Comparison of ENCODE assay signal across 22 mouse cellular contexts in the genomic region with DNA sequence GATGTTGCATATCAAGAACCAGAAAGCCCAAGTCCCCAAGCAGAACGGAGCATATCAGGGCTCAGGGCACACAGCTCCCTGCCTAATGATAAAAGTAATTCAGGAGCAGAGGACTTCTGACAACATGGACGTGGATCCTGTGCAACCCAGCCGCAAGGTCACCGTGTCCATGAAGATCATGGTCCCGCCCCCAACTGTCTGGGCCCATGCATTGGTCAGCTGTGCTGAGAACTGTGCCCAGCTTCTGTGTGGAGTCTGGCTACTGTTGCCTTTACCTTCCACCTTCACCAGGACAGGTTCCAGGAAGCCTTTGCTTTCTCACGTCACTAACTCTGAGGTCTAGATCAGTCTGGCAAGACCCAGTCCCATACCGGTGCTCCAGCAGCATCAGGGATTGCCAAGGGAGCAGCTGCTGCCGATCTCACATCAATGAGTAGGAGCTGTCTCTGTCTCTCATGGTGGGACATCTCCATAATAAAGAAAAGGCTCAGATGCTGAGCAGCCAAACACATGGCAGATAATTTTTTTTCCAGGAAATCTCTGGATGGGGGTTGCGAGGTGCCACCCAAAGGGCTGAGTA. TPM values are rescaled to one million over a fixed set of nuclear protein-coding genes. Genes with fewer than 3 reads are reported as not detected.
A peak's percentile ranks its signal among the peaks of the same experiment; 100 is the strongest.
DNase-seq lines count a peak whose midpoint lies in the region; ATAC-seq lines count a peak whose summit lies in the region.
"Had no signal": no experiment of that assay in that cellular context is flagged by ENCODE, and none has a peak within 500 bp of the region (broad histone marks: within the 10 kb centered on the region; RNA-seq: fewer than 3 reads in every experiment).

No protein-coding gene starts in this region.

- no peak overlapping the region for H3K27ac ChIP-seq in heart, embryonic 13.5 days (replicated peaks)
- H3K27ac ChIP-seq in midbrain, embryonic 10.5 days (replicated peaks) = peak overlapping the region; percentile 73
- H3K27ac ChIP-seq in midbrain, embryonic 14.5 days (replicated peaks; ENCODE audit: low read depth, low read length) = no peak overlapping the region
- H3K27ac ChIP-seq in intestine, embryonic 16.5 days (ENCODE audit: low read length) = peak overlapping the region; percentile 75
- H3K27ac ChIP-seq in stomach, embryonic 16.5 days (ENCODE audit: low read length) = peak overlapping the region; percentile 89
- H3K27ac ChIP-seq: forebrain, embryonic 12.5 days; hindbrain, embryonic 15.5 days; limb, embryonic 12.5 days; macrophage; midbrain, embryonic 13.5 days had no signal

- no peak for DNase-seq in heart, adult 11 months
- DNase-seq in midbrain, embryonic 10.5 days (ENCODE audit: low spot score) = no peak
- no peak for DNase-seq in midbrain, embryonic 14.5 days
- no peak for DNase-seq in spleen, adult 18-20 months
- DNase-seq: cerebellum, adult 11 months; cerebellum, postnatal 14 days; embryo, embryonic 11 days; kidney, adult 8-10 months; lung, adult 2 months; right cerebral cortex, postnatal 4 days; thymus, postnatal 4 days had no signal

- no peaks in the 10 kb centered on the region for H3K9me3 ChIP-seq in heart, embryonic 13.5 days
- no peaks in the 10 kb centered on the region for H3K9me3 ChIP-seq in midbrain, embryonic 10.5 days (replicated peaks)
- no peaks in the 10 kb centered on the region for H3K9me3 ChIP-seq in midbrain, embryonic 14.5 days (ENCODE audit: control insufficient read depth, low read length)
- H3K9me3 ChIP-seq in intestine, embryonic 16.5 days (ENCODE audit: control insufficient read depth, low read length) = no peaks in the 10 kb centered on the region
- no peaks in the 10 kb centered on the region for H3K9me3 ChIP-seq in stomach, embryonic 16.5 days (replicated peaks; ENCODE audit: control insufficient read depth, low read length)
- H3K9me3 ChIP-seq: forebrain, embryonic 12.5 days; G1E; hindbrain, embryonic 15.5 days; limb, embryonic 12.5 days; midbrain, embryonic 13.5 days had no signal

- no peak for ATAC-seq in heart, embryonic 13.5 days (ENCODE audit: extremely low read depth, insufficient number of reproducible peaks, low FRiP score, low TSS enrichment)
- no peak for ATAC-seq in midbrain, embryonic 14.5 days (ENCODE audit: low FRiP score, low TSS enrichment)
- ATAC-seq in intestine, embryonic 16.5 days = peak; percentile 4; the same call in 1 of the 2 replicates
- no peak for ATAC-seq in stomach, embryonic 16.5 days (ENCODE audit: insufficient read depth, low FRiP score)
- no peak for ATAC-seq in monocyte, adult 5-6 weeks (replicated peaks; ENCODE audit: insufficient number of reproducible peaks, low FRiP score, low TSS enrichment, poor library complexity, severe bottlenecking)
- ATAC-seq: midbrain, embryonic 13.5 days had no signal

- peaks cover 27% of the 10 kb centered on the region for H3K4me1 ChIP-seq in heart, embryonic 13.5 days
- peaks cover 52% of the 10 kb centered on the region for H3K4me1 ChIP-seq in midbrain, embryonic 10.5 days
- H3K4me1 ChIP-seq in midbrain, embryonic 14.5 days (ENCODE audit: control insufficient read depth, insufficient read depth, low read length) = peaks cover 11% of the 10 kb centered on the region
- peaks cover 28% of the 10 kb centered on the region for H3K4me1 ChIP-seq in intestine, embryonic 16.5 days (ENCODE audit: control insufficient read depth, insufficient read depth, low read length)
- H3K4me1 ChIP-seq in stomach, embryonic 16.5 days (ENCODE audit: control insufficient read depth, insufficient read depth, low read length) = peaks cover 21% of the 10 kb centered on the region

- no peaks in the 10 kb centered on the region for H3K36me3 ChIP-seq in heart, embryonic 13.5 days
- H3K36me3 ChIP-seq in midbrain, embryonic 10.5 days = no peaks in the 10 kb centered on the region
- no peaks in the 10 kb centered on the region for H3K36me3 ChIP-seq in midbrain, embryonic 14.5 days (ENCODE audit: control insufficient read depth, insufficient read depth, low read length)
- no peaks in the 10 kb centered on the region for H3K36me3 ChIP-seq in intestine, embryonic 16.5 days (ENCODE audit: control insufficient read depth, insufficient read depth, low read length)
- no peaks in the 10 kb centered on the region for H3K36me3 ChIP-seq in stomach, embryonic 16.5 days (ENCODE audit: control insufficient read depth, insufficient read depth, low read length)
- H3K36me3 ChIP-seq: forebrain, embryonic 12.5 days; G1E; hindbrain, embryonic 15.5 days; limb, embryonic 12.5 days; midbrain, embryonic 13.5 days had no signal

- H3K27me3 ChIP-seq in heart, embryonic 13.5 days (replicated peaks) = peaks cover 6% of the 10 kb centered on the region
- no peaks in the 10 kb centered on the region for H3K27me3 ChIP-seq in midbrain, embryonic 10.5 days (ENCODE audit: low read depth, poor library complexity, severe bottlenecking)
- H3K27me3 ChIP-seq in midbrain, embryonic 14.5 days (ENCODE audit: control insufficient read depth, insufficient read depth, low read length) = no peaks in the 10 kb centered on the region
- no peaks in the 10 kb centered on the region for H3K27me3 ChIP-seq in intestine, embryonic 16.5 days (replicated peaks; ENCODE audit: control insufficient read depth, insufficient read depth, low read length)
- H3K27me3 ChIP-seq in stomach, embryonic 16.5 days (ENCODE audit: control insufficient read depth, insufficient read depth, low read length) = no peaks in the 10 kb centered on the region
- H3K27me3 ChIP-seq: forebrain, embryonic 12.5 days; hindbrain, embryonic 15.5 days; midbrain, embryonic 13.5 days had no signal

- no peak overlapping the region for H3K9ac ChIP-seq in heart, embryonic 13.5 days
- H3K9ac ChIP-seq in midbrain, embryonic 14.5 days (replicated peaks; ENCODE audit: low read length) = no peak overlapping the region
- 0 out of 2 replicates have a peak overlapping the region, but pooled peaks have one; percentile 9 for H3K9ac ChIP-seq in intestine, embryonic 16.5 days (ENCODE audit: low read depth, low read length)
- H3K9ac ChIP-seq in stomach, embryonic 16.5 days (ENCODE audit: low read length) = no peak overlapping the region
- H3K9ac ChIP-seq: forebrain, embryonic 12.5 days; hindbrain, embryonic 15.5 days; limb, embryonic 12.5 days; midbrain, embryonic 13.5 days had no signal

- H3K4me2 ChIP-seq in heart, embryonic 13.5 days = 0 out of 2 replicates have a peak overlapping the region, but pooled peaks have one; percentile 22
- H3K4me2 ChIP-seq in midbrain, embryonic 14.5 days (ENCODE audit: low read length) = no peak overlapping the region
- peak overlapping the region; percentile 29 for H3K4me2 ChIP-seq in intestine, embryonic 16.5 days (ENCODE audit: low read depth, low read length)
- H3K4me2 ChIP-seq in stomach, embryonic 16.5 days (ENCODE audit: low read depth, low read length) = peak overlapping the region; percentile 17; the same call in 1 of the 2 replicates
- H3K4me2 ChIP-seq: hindbrain, embryonic 15.5 days; limb, embryonic 12.5 days; midbrain, embryonic 13.5 days had no signal

- WGBS in heart, embryonic 13.5 days = 75% methylated on average over 9 of the region's 9 CpGs
- 87% methylated on average over 9 of the region's 9 CpGs for WGBS in midbrain, embryonic 10.5 days
- WGBS in midbrain, embryonic 14.5 days = 81% methylated on average over 9 of the region's 9 CpGs
- WGBS in intestine, embryonic 16.5 days = 80% methylated on average over 9 of the region's 9 CpGs
- 72% methylated on average over 9 of the region's 9 CpGs for WGBS in stomach, embryonic 16.5 days

- H3K4me3 ChIP-seq in heart, embryonic 13.5 days = no peak overlapping the region
- no peak overlapping the region for H3K4me3 ChIP-seq in midbrain, embryonic 10.5 days
- no peak overlapping the region for H3K4me3 ChIP-seq in midbrain, embryonic 14.5 days (replicated peaks; ENCODE audit: low read depth, low read length)
- no peak overlapping the region for H3K4me3 ChIP-seq in intestine, embryonic 16.5 days (ENCODE audit: low read length)
- H3K4me3 ChIP-seq in stomach, embryonic 16.5 days (replicated peaks; ENCODE audit: low read length) = no peak overlapping the region
- H3K4me3 ChIP-seq: forebrain, embryonic 12.5 days; hindbrain, embryonic 15.5 days; limb, embryonic 12.5 days; midbrain, embryonic 13.5 days had no signal

RNA-seq across cellular contexts. Expression of gene Fmod, which starts 18.7 kb away (rescaled TPM):
- polyA plus RNA-seq in heart, embryonic 13.5 days (2015; fragmentation: Nextera tagmentation; extraction: Ambion mirVana) = 22.8 and 26.3 TPM in 2 replicates
- 2.8 and 6.5 TPM in 2 replicates for polyA plus RNA-seq in midbrain, embryonic 10.5 days (2016; fragmentation: Nextera tagmentation; extraction: Ambion mirVana)
- polyA plus RNA-seq in midbrain, embryonic 14.5 days (2014; fragmentation: Nextera tagmentation; extraction: Ambion mirVana) = 0.31 and 6.4 TPM in 2 replicates
- polyA plus RNA-seq in intestine, embryonic 16.5 days (2015; fragmentation: Nextera tagmentation; extraction: Ambion mirVana) = 8.7 and 8.8 TPM in 2 replicates
- polyA plus RNA-seq in stomach, embryonic 16.5 days (2015; fragmentation: Nextera tagmentation; extraction: Ambion mirVana) = 12.3 and 13.1 TPM in 2 replicates
- not detected in 3 replicates for total RNA-seq in monocyte, adult 5-6 weeks (2017)
- total RNA-seq: neutrophil, adult 5-6 weeks had no signal
- polyA plus RNA-seq: G1E, macrophage had no signal

RNA-seq across cellular contexts. Expression of gene Btg2, which starts 23.2 kb away (rescaled TPM):
- polyA plus RNA-seq in heart, embryonic 13.5 days (2015; fragmentation: Nextera tagmentation; extraction: Ambion mirVana) = 33.1 and 37.0 TPM in 2 replicates
- 107 and 161 TPM in 2 replicates for polyA plus RNA-seq in midbrain, embryonic 10.5 days (2016; fragmentation: Nextera tagmentation; extraction: Ambion mirVana)
- 34.2 and 61.1 TPM in 2 replicates for polyA plus RNA-seq in midbrain, embryonic 14.5 days (2014; fragmentation: Nextera tagmentation; extraction: Ambion mirVana)
- polyA plus RNA-seq in intestine, embryonic 16.5 days (2015; fragmentation: Nextera tagmentation; extraction: Ambion mirVana) = 42.9 and 43.2 TPM in 2 replicates
- 98.5 and 110 TPM in 2 replicates for polyA plus RNA-seq in stomach, embryonic 16.5 days (2015; fragmentation: Nextera tagmentation; extraction: Ambion mirVana)
- 390 to 783 TPM (median 430 TPM) in 3 replicates for total RNA-seq in monocyte, adult 5-6 weeks (2017)

RNA-seq across cellular contexts. Expression of gene Chit1, which starts 55.3 kb away (rescaled TPM):
- polyA plus RNA-seq in heart, embryonic 13.5 days (2015; fragmentation: Nextera tagmentation; extraction: Ambion mirVana) = 0.59 and 0.75 TPM in 2 replicates
- polyA plus RNA-seq in midbrain, embryonic 10.5 days (2016; fragmentation: Nextera tagmentation; extraction: Ambion mirVana) = not detected in 2 replicates
- 0.26 TPM in 1 of 2 replicates, not detected in the other for polyA plus RNA-seq in midbrain, embryonic 14.5 days (2014; fragmentation: Nextera tagmentation; extraction: Ambion mirVana)
- not detected in 2 replicates for polyA plus RNA-seq in intestine, embryonic 16.5 days (2015; fragmentation: Nextera tagmentation; extraction: Ambion mirVana)
- 4.8 and 8.4 TPM in 2 replicates for polyA plus RNA-seq in stomach, embryonic 16.5 days (2015; fragmentation: Nextera tagmentation; extraction: Ambion mirVana)
- total RNA-seq in monocyte, adult 5-6 weeks (2017) = 0.67 to 1.4 TPM (median 0.85 TPM) in 3 replicates
- total RNA-seq: G1E had no signal
- polyA plus RNA-seq: forebrain, embryonic 12.5 days; G1E; limb, embryonic 12.5 days; macrophage had no signal

Comparison
In these comparisons a context has a peak if more than half of its experiments do, and no peak if none do; other contexts are left out.
1. H3K27ac ChIP-seq: peak in midbrain, embryonic 10.5 days (single experiment), intestine, embryonic 16.5 days (single experiment) and stomach, embryonic 16.5 days (single experiment); none in heart, embryonic 13.5 days (single experiment) and midbrain, embryonic 14.5 days (single experiment).